Mouse (Mus musculus) gastrocnemius, postnatal 10 days (tissue): ENCODE data around the gene Rab38. TPM values are rescaled to one million over a fixed set of nuclear protein-coding genes. Genes with fewer than 3 reads are reported as not detected.
A peak's percentile ranks its signal among the peaks of the same experiment; 100 is the strongest.

Experiments used
- DNase-seq: peaks from one replicate; pipeline ENCODE4 v3.0.0; 2021; ENCODE audit warnings: mixed read lengths
- long read RNA-seq, 2 experiments: library from polyadenylated mRNA; stranded (forward); transcript quantifications; one replicate each; pipeline ENCODE4 v2.0.0; 2021
- total RNA-seq, 2 experiments: library from RNA; stranded (reverse); gene quantifications; 2 replicates each; pipeline ENCODE4 v1.2.3; 2021

Gene Rab38
- 1 to 10 TPM; 1.0 to 1.9 TPM for total RNA-seq
- long read RNA-seq, experiment 1, partial matches to known transcripts: 0 of 3 reads
- long read RNA-seq, experiment 1, other reads (novel, unspliced or antisense): 0 of 3 reads
- long read RNA-seq, experiment 2, partial matches to known transcripts: 0 of 1 reads
- long read RNA-seq, experiment 2, other reads (novel, unspliced or antisense): 0 of 1 reads

DNA sequence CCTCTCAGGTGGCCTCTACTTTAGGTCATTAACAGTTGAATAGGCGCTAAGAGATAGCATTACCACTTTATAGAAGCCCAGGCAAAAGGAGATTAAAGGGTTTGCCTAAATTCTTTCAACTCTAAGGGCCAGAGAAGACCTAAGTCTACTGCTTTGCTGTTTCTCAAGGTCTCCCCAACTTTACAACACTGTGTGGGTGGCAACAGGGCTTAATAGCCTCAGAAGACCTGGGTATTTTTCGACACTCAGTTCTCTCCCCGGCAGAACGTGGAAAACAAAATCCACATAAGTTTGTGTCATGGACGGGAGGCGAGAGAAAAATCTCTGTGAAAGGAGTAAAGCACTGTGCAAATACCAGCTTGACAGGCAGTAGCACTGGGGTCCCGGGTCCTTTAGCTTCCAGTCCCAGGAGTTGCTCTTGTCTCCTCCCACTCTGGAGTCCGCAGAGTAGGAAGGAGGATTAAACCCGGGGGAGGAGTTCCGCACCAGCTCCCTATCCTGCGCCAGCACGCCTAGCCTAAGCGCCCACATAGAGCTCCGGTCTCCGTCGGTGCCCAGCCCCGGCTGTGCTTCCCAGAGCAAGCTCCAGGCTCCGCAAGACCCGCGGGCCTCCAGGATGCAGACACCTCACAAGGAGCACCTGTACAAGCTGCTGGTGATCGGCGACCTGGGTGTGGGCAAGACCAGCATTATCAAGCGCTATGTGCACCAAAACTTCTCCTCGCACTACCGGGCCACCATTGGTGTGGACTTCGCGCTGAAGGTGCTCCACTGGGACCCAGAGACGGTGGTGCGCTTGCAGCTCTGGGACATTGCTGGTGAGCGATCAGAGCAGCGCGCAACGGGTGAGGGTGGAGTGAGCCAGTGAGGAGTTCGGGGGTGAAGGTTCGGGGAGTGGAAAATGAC, at the start of gene Rab38:
Gene Rab38, plus strand, starts transcription at position 488 of the 906 bp plus-strand sequence.
- DNase-seq: peak; percentile 40

DNA sequence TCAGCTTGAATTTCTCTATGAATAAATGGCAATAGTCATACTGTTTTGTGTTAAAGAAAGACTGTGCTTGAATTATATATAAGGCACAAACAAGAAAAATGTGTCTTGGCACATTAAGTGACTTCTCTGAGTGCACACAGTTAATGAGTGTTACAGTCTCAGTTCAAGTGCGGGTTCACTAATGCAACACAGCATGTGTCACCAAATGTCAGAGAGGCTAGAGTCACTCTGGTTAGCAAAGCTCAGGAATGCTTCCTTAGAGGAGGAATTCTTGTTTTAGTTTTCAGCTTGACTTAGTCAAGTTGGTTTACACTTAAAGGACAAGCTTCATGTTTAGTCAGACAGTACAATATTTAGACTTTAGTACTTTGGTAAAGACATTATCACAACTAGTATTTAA, 35.5 kb upstream of the Rab38 start:
- DNase-seq: no peak

DNA sequence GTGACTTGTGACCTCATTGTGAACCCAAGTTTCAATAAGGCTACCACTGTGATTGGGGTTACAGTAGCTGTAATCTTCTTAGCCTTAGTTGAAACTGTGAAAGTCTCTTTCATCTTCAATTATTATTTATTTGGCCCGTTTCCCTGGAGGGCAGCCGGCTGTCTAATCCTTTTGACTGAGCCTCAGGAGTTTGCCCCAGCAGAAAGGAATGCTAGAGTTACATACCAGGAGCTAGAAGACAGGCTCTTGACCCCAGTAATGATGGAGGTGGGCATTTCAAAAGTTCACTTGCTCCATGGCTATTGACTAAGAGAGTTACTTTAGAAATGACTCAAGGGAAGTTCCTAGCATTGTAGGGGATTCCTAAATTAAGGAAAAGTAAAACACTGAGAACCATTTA, 34.3 kb upstream of the Rab38 start:
- no peak for DNase-seq

DNA sequence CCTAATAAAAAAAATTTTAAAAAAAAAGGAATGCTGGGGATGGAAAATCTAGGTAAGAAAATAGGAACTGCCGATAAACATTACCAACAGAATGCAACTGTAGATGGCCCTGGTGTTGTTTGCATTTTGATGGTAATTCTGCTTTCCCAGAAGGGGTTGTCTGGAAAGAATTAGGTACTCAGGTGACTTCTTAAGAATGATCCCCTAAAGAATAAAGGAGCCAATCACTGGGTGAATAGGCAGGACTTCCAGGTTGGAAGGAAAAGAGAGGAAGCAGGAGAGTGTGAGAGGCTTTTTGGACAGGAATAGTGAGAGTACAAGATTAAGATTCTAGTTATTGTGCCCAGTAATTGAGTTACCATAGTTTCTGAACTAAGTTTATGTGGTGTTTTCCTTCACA, 24.8 kb upstream of the Rab38 start:
- no peak for DNase-seq

DNA sequence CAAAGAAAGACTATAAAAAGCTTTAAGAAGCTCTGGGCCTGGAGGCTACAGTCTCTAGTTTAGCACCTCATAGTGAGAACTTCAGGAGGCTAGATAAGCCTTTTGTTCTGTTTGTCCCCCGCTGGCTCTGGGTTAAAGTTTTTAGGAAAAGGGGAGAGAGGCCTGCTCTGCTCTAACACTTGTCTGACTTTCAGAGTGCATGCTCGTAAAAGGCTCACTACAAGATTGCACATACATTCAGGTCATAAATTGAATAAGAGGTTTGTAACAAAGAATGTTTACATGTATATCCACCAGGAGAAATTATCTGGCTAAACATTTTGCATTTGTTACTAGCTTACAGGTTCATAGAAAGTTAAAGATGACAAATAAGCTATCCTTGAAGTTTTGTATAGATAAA, 23.6 kb upstream of the Rab38 start:
- DNase-seq: no peak

DNA sequence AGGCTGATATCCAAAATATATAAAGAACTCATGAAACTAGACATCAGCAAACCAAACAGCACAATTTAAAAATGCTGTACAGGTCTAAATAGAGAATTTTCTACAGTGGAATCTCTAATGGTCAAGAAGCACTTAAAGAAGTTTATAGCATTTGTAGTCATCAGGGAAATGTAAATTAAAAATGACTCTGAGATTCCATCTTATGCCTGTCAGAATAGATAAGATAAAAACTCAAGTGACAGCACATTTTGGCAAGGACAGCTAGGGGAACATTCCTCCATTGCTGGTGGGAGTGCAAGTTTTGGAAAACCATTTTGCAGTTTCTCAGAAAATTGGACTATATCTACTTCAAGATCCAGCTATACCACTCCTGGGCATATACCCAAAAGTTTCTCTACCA, 8.3 kb upstream of the Rab38 start:
- no peak for DNase-seq

DNA sequence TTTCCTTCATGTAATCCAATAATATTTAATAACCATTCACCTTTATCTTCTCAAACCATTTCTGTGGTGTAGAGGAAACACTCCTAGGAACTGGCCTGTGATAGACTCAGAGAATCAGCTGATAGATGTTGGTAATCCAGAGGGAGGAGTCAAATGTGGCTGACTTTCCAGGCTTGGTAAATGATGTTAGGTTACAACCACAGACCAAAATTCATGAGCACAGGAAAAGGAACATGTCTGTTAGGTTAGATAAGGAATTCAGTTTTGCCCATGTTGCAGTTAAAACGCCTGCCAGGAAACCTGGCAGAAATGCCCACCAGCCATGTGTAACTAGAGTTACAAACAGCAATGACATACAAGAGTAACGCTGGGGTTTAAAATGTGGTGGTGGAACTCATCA, 6.2 kb upstream of the Rab38 start:
- no peak for DNase-seq

DNA sequence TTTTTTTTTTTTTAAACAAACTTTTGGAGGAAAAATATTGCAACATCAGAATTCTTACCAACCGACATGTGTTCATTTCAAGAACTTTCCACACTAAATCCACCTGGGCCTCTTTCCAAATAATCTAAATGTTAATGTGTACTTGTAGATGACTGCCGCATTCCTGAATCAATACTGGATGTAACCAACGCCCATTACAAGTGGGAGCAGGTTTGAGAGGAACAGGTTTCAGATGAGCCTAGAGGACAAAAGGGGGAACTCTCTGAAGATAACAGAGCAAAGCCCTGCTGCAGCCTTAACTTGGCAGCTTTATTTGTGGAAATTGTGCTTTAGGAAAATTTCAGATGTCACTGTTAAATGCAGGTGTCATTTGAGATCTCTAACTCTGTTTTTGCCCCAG, 4.3 kb upstream of the Rab38 start:
- no peak for DNase-seq

DNA sequence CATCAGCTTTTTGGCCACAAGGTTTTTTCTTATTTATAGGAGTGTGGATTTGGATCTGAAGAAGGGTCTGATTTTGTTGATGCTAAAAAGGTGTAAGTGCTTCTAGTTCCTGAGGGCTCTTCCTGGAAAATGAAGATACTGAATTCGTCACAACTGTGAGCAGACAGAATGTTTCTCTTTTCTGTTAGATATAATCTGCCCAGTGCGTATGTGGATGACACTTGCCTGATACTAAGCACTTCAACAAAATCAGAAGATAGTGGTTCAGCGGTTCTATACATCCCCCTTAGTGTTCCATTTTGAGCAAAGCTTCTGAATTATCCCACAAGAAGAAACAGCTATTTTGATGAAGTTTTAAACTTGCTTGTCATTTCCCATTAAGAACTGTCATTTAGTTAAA, 2.6 kb upstream of the Rab38 start:
- no peak for DNase-seq

DNA sequence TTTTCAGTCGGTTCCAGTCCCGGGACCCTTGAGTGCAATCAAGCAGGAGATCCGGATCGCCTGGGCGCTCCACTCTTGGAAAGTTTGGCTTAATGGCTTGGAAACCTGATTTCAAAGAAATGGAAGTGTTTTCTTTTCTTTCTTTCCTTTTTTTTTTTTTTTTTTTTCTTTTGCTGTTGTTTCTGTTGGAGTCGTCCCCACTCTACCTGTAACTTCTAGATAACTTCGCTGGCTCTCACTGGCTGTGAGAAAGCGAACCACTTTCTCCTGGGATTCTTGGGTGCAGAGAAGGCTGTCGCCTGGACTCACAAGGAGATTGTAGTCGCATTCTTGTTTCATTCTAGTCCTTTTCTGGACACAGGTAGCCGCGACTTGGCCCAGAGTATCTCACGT, 615 bp downstream of the Rab38 start:
- DNase-seq: no peak

DNA sequence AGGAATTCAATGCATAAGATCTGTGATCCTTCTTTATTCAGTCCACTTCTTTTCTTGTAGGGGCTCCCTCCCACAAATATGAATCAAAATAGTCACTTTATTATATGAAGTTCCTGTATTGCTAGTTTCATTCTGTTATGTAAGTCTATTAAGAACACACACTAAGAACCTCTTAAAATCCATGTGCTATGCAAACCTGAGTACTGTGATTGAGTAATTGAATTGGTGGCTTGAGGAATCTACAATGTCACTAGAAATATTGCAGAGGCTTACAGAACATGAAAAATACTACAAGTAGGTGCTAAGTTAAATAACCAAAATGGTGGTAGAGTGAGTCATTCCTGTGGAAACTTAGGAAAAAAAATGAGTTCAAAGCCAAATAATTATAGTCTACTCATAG, 10.2 kb downstream of the Rab38 start:
- no peak for DNase-seq

DNA sequence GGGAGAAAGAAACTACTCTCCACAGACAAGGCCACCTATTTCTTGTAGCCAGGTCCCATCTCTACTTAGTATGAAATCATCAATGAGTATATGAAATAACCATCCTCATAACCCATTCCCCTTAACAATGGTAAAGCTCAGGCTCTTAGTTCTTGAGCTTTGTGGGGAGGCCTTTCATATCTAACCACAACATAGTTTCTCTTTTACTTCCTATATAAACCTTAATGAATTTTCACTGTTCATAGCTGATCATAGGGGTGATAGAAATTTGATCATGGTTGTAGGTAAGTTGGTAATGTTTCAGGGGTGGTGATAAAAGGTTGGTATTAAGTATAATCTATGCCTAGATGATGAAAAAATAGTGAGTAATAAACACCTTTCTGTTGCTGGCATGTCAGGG, 12.6 kb downstream of the Rab38 start:
- DNase-seq: no peak

DNA sequence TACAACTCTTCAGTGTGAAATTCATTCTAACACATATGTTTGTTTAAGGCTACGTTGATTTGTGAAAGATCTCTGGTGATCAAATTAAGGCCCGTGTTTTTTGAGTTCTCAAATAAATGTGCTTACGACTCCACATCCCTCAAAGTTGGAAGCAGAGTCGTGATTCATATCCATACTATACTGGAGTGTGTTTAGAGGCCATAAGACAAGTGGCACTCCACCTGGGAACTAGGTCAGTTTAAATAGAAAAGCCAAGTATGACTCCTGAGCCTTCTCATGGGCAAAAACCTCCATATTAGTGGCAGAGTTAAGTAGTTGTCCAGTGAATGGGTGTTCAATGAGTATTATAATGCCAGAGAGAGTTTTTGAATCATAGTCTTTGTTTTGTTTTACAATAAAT, 13.4 kb downstream of the Rab38 start:
- DNase-seq: no peak

DNA sequence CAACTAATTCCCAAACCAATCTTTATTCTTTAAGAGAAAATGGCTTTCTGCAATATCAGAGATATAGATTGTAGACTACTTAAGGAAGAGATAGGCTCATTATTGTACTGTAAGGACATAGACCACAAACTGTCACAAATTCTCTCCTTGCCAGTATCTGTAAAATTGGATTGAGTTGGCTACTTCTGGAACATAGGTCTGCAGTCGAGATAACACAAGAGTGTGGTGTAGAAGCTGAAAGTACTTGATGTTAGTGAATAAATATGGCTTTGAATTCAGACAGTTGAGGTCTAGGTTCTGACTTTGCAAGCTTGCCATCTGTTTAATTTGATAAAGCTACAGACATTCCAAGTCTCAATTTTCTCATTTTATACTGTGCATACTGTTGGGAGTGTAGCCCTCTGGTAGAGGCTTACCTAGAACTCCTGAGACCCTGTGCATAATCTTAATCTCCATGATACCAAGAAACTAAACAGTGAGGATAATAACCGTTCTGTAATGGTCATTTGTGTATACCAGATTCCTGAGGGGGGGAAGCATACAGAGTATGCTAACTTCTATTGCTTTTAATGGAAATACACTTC, 15.3 kb downstream of the Rab38 start:
- DNase-seq: no peak

DNA sequence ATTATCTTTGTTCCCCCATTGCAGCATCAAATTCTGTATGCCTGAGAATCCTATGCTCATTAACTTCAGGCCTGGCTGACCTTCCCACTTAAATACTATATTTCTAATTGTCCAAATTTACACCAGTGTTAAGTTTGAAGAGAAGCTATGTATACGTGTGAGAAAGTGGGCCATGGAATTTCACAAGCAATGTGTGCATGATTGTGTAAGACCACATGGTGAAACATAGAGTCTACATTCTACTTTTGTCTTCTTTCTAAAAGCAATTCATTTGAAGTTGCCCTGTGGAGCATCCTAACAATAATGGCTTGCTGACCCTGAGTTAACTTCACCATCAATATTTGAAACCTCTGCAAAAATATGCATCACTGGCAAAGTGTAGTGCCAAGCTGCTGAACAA, 23.2 kb downstream of the Rab38 start:
- no peak for DNase-seq

DNA sequence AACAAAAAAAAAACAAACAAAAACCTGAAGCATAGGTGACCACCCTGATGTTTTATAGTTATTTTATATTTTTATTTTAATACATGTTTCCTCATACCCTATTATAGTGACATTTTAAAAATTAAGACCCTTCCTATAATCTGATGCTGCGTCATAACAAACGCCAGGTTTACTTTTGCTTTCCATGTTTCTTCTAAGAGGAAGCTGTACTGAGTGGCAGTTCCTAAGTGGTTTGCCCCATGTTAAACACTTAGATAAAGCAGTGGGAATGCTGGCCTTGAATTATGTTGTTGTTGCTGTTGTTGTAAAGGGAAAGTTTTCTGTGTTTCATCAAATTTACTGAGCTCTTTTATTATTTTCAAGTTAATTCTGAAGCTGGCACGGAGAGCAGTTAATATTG, 27.8 kb downstream of the Rab38 start:
- no peak for DNase-seq

DNA sequence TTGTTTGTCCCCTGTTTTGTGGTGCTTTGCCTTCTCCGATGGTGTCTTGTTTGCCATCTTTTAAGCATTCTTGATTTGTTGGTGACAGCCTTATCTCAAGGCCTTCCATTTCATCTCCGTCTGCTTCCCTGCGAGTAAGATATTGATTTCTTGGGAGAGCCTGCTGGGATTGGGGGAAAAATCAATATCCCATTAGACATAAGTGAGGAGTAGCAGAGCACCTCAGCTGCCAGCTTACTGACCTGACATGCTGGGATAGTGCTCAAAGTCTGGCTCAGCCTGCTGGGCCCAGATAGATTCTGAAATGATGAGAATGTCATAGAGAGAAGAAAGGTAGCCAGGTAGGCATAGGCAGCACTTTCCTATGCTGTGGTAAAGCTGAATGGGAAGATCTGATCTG, 37.7 kb downstream of the Rab38 start:
- no peak for DNase-seq

DNA sequence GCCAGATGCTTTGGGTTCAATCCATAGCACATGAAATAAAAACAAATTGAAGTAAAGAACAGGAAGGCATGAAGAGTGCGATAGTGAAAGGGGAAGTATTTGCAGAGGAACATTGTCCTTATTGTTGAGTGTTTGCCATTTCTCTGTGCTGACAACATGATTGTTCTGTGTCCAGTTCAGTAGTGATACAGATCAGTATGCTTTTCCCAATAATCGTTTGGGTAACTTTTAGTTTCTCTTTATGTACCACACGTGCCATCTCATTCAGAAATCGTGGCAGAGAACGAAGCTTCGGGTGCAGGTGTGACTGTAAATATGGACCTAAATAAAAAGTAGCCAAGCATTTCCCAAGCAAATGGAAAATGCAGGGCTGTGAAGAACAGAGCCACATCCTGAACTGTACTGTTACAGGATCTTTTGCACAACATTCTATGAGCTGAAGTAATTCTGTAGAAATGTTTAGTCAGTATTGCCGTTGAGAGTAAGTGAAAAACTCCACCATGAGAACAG, 52.1 kb downstream of the Rab38 start:
- DNase-seq: no peak

DNA sequence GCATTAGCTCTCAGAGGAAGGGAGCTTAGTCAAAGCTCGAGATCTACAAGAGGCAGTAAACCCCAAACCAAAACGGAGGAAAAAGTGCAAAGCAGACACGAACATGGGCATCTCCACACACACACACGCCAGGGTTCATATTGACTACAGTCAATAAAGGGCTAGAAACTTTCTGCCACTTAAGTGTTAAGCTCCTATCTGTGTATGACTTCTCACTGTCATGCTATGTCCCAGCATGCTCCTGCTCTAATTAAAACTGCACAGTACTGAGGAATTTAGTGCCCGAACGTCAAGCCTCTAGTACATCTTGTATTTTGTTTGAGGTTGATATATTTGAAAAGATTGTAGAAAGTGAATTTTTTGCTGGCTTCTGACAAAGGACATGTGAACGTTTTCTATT, 52.6 kb downstream of the Rab38 start:
- no peak for DNase-seq

DNA sequence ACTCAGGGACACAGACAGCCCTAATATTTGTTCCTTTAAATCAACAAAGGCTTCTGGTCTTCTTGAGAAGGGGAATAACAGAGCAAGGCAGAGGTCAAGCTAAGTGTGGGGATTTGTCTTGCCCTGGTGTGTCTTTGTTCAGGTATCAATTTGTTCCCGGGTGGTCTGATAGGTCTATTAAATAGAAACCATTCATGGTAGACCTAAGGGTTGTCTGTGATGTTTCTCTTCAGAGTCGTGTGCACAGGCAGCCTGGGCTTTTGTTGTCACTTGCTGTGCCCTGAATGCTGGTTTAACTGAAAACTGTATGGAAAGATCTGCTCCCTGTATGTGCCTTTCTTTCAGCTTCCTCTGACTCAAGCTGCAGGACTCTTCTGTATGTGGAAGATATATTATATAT, 60.9 kb downstream of the Rab38 start:
- DNase-seq: no peak

DNA sequence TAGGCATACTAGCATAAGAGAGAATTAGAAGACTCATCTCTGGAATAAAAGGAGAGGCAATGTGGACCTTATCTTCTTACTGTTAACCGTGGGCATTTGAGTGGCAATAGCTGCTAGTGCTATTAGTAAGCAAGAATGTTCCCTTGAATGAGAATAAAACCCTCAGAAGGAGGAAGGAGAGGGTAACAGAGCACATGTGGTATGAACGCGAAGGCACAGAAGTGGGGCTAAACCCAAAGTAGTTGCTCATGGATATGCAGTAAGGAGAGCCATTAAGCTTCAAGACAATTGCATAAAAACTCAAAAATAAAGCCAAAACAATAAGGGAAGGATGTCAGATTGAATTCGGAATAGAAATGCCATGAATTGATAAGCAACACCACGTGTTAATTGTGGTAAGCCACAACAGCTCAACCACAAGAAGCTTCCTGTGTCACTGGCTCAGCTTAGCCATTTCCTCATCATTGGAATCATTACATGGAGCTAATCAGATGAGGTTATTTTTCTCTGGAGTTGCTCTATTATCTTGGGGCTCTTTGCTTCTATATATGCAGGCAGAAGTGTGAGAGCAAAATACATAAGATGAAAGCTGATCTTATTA, 72.2 kb downstream of the Rab38 start:
- DNase-seq: no peak

DNA sequence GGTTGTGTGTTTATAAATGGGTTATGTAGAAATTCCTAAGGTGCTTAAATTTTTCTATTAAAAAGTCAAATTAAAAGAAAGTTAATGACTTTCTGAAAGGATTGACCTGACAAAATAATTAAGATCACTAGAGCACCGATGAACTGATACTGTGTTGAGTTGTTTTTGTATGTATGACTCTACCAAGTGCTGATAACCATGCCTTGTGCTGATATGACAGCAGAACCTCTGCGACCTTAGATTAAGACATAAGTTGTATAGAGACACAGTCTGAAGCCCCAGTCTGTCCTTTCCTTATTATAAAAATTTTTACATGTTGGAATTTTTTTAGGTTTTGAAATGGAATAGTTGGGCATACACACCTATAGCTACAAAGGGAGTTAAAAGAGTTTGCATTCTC, 79.7 kb downstream of the Rab38 start:
- DNase-seq: no peak

DNA sequence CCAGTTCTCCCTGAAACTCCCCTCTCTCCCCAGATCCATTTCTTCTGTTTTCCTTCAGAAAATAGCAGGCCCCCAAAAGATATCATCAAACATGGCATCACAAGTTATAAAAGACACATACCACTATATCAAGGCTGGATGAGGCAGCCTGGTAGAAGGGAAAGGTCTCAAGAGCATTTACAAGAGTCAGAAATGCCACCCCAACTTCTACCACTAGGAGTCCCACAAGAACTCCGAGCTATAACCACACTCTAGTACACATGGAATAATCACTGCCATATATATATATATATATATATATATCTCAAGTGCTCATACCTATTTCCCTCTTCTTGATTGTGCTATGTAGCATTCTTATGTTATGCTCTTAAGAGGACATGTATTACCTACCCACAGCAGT, 92.4 kb downstream of the Rab38 start:
- no peak for DNase-seq
